Mouse (Mus musculus) CH12.LX (cell line): ENCODE results near the gene Pde4d. TPM values are rescaled to one million over a fixed set of nuclear protein-coding genes. Genes with fewer than 3 reads are reported as not detected.

Experiments
- DNase-seq: peaks from one replicate; pipeline ENCODE4 v3.0.0-alpha.2; 2013; ENCODE audit errors: extremely low read depth
- H3K27ac ChIP-seq: 2 replicates; pipeline ENCODE4 v1.5.1; 2012; ENCODE audit warnings: low read depth, mild to moderate bottlenecking, control low read depth, moderate library complexity; ENCODE audit not compliant: insufficient read depth
- H3K27me3 ChIP-seq: replicated peaks from 2 replicates; pipeline ENCODE3; 2012; ENCODE audit warnings: inconsistent platforms
- H3K36me3 ChIP-seq, 2 experiments: replicated peaks in 1 of 2; 2 replicates each; pipeline versions ENCODE3 to v1.6.1; 2012; ENCODE audit warnings: inconsistent platforms in 1 of 2, low read length in 1 of 2, mild to moderate bottlenecking in 1 of 2, mixed read lengths in 1 of 2, moderate library complexity in 1 of 2; ENCODE audit not compliant: control insufficient read depth in 1 of 2, insufficient read depth in 1 of 2
- H3K4me1 ChIP-seq, 2 experiments: 2 replicates each; pipeline ENCODE4 v1.6.1; 2012; ENCODE audit warnings: inconsistent platforms in 1 of 2, moderate library complexity in 1 of 2; ENCODE audit not compliant: insufficient read depth in 2 of 2, control insufficient read depth in 1 of 2
- H3K4me2 ChIP-seq: 2 replicates; pipeline ENCODE4 v1.6.1; 2012; ENCODE audit warnings: low read depth, mild to moderate bottlenecking, control low read depth; ENCODE audit not compliant: poor library complexity, insufficient read depth, severe bottlenecking
- H3K4me3 ChIP-seq, 3 experiments: fragments of 150-350 bp in 1 of 3; sonication (generic) in 1 of 3; replicated peaks in 1 of 3; 2 replicates each; pipeline versions ENCODE3 to v1.5.1; 2011 to 2012; ENCODE audit warnings: low read depth in 2 of 3, low read length in 2 of 3, mild to moderate bottlenecking in 2 of 3, moderate library complexity in 2 of 3, control low read depth in 1 of 3, improper control_type of control experiment in 1 of 3, inconsistent platforms in 1 of 3, mixed read lengths in 1 of 3; ENCODE audit not compliant: poor library complexity in 1 of 3
- H3K79me2 ChIP-seq: replicated peaks from 2 replicates; pipeline ENCODE4 v1.6.1; 2012; ENCODE audit warnings: mild to moderate bottlenecking, moderate library complexity; ENCODE audit not compliant: control insufficient read depth, poor library complexity, insufficient read depth, severe bottlenecking; ENCODE audit errors: extremely low read depth
- H3K9ac ChIP-seq: 2 replicates; pipeline ENCODE4 v1.6.1; 2012; ENCODE audit warnings: low read depth, mild to moderate bottlenecking, control low read depth, moderate library complexity; ENCODE audit not compliant: insufficient read depth
- H3K9me3 ChIP-seq: replicated peaks from 2 replicates; pipeline ENCODE3; 2012; ENCODE audit warnings: low read length, inconsistent platforms, mixed read lengths
- CHD2 ChIP-seq: IDR thresholded peaks from 2 replicates; pipeline ENCODE4 v1.6.1; 2011; ENCODE audit warnings: low read length, improper control_type of control experiment
- CTCF ChIP-seq, 2 experiments: IDR thresholded peaks in 1 of 2; conservative IDR thresholded peaks in 1 of 2; 2 replicates each; pipeline ENCODE4 v1.5.1; 2011 to 2012; ENCODE audit warnings: low read depth in 2 of 2, low read length in 2 of 2, improper control_type of control experiment in 1 of 2, inconsistent platforms in 1 of 2, mild to moderate bottlenecking in 1 of 2, moderate library complexity in 1 of 2
- E2F4 ChIP-seq: IDR thresholded peaks from 2 replicates; pipeline ENCODE4 v1.6.1; 2011; ENCODE audit warnings: low read depth, low read length, improper control_type of control experiment; ENCODE audit not compliant: insufficient replicate concordance
- ELF1 ChIP-seq: IDR thresholded peaks from 2 replicates; pipeline ENCODE4 v1.6.1; 2014; ENCODE audit warnings: low read depth, mild to moderate bottlenecking, inconsistent platforms, low read length, improper control_type of control experiment
- HCFC1 ChIP-seq: IDR thresholded peaks from 2 replicates; pipeline ENCODE4 v1.6.1; 2012; ENCODE audit warnings: low read depth, mild to moderate bottlenecking, inconsistent platforms, low read length, improper control_type of control experiment
- IRF4 ChIP-seq: IDR thresholded peaks from 2 replicates; pipeline ENCODE4 v1.6.1; 2014; ENCODE audit warnings: low read depth, mild to moderate bottlenecking, inconsistent platforms, low read length, improper control_type of control experiment
- JUND ChIP-seq: conservative IDR thresholded peaks from 2 replicates; pipeline ENCODE4 v1.6.1; 2011; ENCODE audit warnings: low read depth, low read length, improper control_type of control experiment
- KAT2A ChIP-seq: IDR thresholded peaks from 2 replicates; pipeline ENCODE4 v1.6.1; 2012; ENCODE audit warnings: low read length, improper control_type of control experiment, inconsistent platforms; ENCODE audit not compliant: insufficient replicate concordance
- MAZ ChIP-seq: IDR thresholded peaks from 2 replicates; pipeline ENCODE4 v1.6.1; 2012; ENCODE audit warnings: low read depth, mild to moderate bottlenecking, inconsistent platforms, low read length, improper control_type of control experiment, moderate library complexity
- NELFE ChIP-seq: IDR thresholded peaks from 2 replicates; pipeline ENCODE4 v1.6.1; 2011; ENCODE audit warnings: low read depth, low read length, improper control_type of control experiment
- NRF1 ChIP-seq: IDR thresholded peaks from 2 replicates; pipeline ENCODE4 v1.6.1; 2014; ENCODE audit warnings: low read depth, mild to moderate bottlenecking, inconsistent platforms, low read length, improper control_type of control experiment, moderate library complexity
- PAX5 ChIP-seq: IDR thresholded peaks from 2 replicates; pipeline ENCODE4 v1.6.1; 2012; ENCODE audit warnings: low read length, inconsistent platforms, mixed read lengths
- RAD21 ChIP-seq: IDR thresholded peaks from 2 replicates; pipeline ENCODE4 v1.6.1; 2011; ENCODE audit warnings: low read depth, mild to moderate bottlenecking, low read length, improper control_type of control experiment, moderate library complexity
- RCOR1 ChIP-seq: conservative IDR thresholded peaks from 2 replicates; pipeline ENCODE4 v1.6.1; 2012; ENCODE audit warnings: low read depth, mild to moderate bottlenecking, inconsistent platforms, low read length, improper control_type of control experiment
- SMC3 ChIP-seq: IDR thresholded peaks from 2 replicates; pipeline ENCODE4 v1.6.1; 2011; ENCODE audit warnings: low read depth, low read length, improper control_type of control experiment
- TBP ChIP-seq: conservative IDR thresholded peaks from 2 replicates; pipeline ENCODE4 v1.6.1; 2011; ENCODE audit warnings: low read depth, low read length, improper control_type of control experiment
- UBTF ChIP-seq: IDR thresholded peaks from 2 replicates; pipeline ENCODE4 v1.6.1; 2012; ENCODE audit warnings: low read depth, mild to moderate bottlenecking, inconsistent platforms, low read length, improper control_type of control experiment, moderate library complexity
- USF1 ChIP-seq: IDR thresholded peaks from 2 replicates; pipeline ENCODE4 v1.6.1; 2014; ENCODE audit warnings: low read depth, mild to moderate bottlenecking, inconsistent platforms, low read length, improper control_type of control experiment
- USF2 ChIP-seq: conservative IDR thresholded peaks from 2 replicates; pipeline ENCODE4 v1.6.1; 2011; ENCODE audit warnings: low read depth, low read length, improper control_type of control experiment
- dilution Hi-C: fragments of 300-500 bp; cut with MboI; formaldehyde crosslinking; loops from 2 replicates; pipeline ENCODE4 v1.14.3; 2020; ENCODE audit warnings: low sequenced_read_pairs; ENCODE audit not compliant: extremely low pct_unique_long_range_greater_than_20kb, extremely low pct_ligation_motif_present
- in situ Hi-C: fragments of 300-500 bp; cut with MboI; formaldehyde crosslinking; loops from 3 replicates; pipeline ENCODE4 v1.14.3; 2019; ENCODE audit warnings: low sequenced_read_pairs, low pct_ligation_motif_present, low pct_unique_long_range_greater_than_20kb, mixed read lengths
- polyA plus RNA-seq: library from polyadenylated mRNA; unstranded; fragments of >175 nt; gene quantifications from 2 replicates; pipeline ENCODE4 v1.2.1, GENCODE M21; 2012; ENCODE audit warnings: low read depth; ENCODE audit not compliant: insufficient read length
- total RNA-seq, 2 experiments: library from RNA; depleted of rRNA; stranded (reverse); fragments of 300-350 nt in 1 of 2; fragments of >200 nt in 1 of 2; gene quantifications; 2 replicates each; pipeline ENCODE4 v1.2.3; 2012 to 2014

Gene Pde4d
- total and polyA plus RNA-seq, 3 experiments: not detected

DNA sequence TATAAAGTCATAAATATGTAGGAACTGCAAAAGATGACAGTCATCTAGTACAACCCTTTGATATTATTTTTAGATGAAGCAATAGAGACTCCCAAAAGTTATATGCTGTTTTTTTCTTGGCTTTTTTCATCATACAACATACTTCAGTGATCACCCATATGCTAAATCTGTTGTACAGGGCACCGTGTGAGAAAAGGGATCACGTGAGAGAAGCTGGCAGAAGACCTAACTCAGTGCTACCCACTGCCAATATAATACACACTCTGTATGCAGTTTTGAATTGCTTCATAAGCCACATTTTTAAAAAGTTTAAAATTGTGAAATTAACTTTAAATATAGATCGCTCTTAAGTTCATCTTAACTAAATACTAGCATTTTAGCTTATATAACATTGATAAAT, 1211.6 kb downstream of the Pde4d start:
- H3K4me3 ChIP-seq: no peak overlapping the region
- H3K79me2 ChIP-seq: no peaks in the 10 kb centered on the region
- in situ Hi-C loops: no loop called here
- H3K27ac ChIP-seq: no peak overlapping the region
- TF ChIP-seq E2F4: no peak
- no peak for TF ChIP-seq NRF1
- no peak for TF ChIP-seq USF2
- TF ChIP-seq IRF4: no peak
- TF ChIP-seq USF1: no peak
- TF ChIP-seq RCOR1: no peak
- no peak for TF ChIP-seq HCFC1
- no peak for TF ChIP-seq NELFE
- no peak for TF ChIP-seq CHD2
- no peak for TF ChIP-seq KAT2A
- no peak for TF ChIP-seq TBP
- TF ChIP-seq JUND: no peak
- TF ChIP-seq MAZ: no peak
- TF ChIP-seq RAD21: no peak
- no peak for TF ChIP-seq CTCF (conservative IDR thresholded peaks at IDR 0.05 in 1 of 2, IDR thresholded peaks at IDR 0.05 in 1 of 2; ENCODE audit: low read depth in 2 of 2, low read length in 2 of 2)
- TF ChIP-seq UBTF: no peak
- TF ChIP-seq, all 38 proteins: peak for 0
- no peak for DNase-seq
- Histone ChIP-seq H3K4me1 (no peaks in the 10 kb centered on the region), H3K9ac (no peak overlapping the region), H3K36me3 (no peaks in the 10 kb centered on the region), H3K9me3 (peaks cover 53% of the 10 kb centered on the region), H3K4me2 (no peak overlapping the region), H3K27me3 (no peaks in the 10 kb centered on the region)
- dilution Hi-C loops: no loop called here

DNA sequence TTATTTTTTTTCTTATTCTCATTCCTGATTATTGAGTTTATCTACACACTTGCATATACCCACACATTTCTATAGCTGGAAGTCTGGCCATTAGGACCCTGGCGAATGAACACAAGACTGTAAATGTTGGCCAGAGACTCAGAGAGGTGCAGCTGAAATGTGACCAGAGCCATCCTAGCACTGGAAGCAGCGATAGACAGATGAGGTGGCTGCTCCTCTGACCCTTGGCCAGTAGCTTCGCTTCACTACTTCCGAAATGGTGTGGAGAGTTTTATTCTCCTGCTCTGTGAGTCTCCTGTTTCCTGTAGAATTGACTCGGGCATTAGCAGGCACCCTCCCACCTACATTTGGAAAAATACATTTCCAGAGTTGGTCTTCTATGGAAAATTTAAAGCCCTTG, 1212.4 kb downstream of the Pde4d start:
- in situ Hi-C loops (no loop called here), dilution Hi-C loops (no loop called here)
- no peak overlapping the region for H3K4me2 ChIP-seq
- H3K27me3 ChIP-seq: no peaks in the 10 kb centered on the region
- no peak overlapping the region for H3K27ac ChIP-seq
- peaks cover 48% of the 10 kb centered on the region for H3K9me3 ChIP-seq
- H3K36me3 ChIP-seq: no peaks in the 10 kb centered on the region
- DNase-seq: no peak
- no peak overlapping the region for H3K4me3 ChIP-seq
- H3K79me2 ChIP-seq: no peaks in the 10 kb centered on the region
- no peaks in the 10 kb centered on the region for H3K4me1 ChIP-seq
- H3K9ac ChIP-seq: no peak overlapping the region
- no peak for TF ChIP-seq SMC3
- TF ChIP-seq MAZ: no peak
- TF ChIP-seq ELF1: no peak
- no peak for TF ChIP-seq PAX5
